Mouse (Mus musculus) kidney, embryonic 15.5 days (tissue): ENCODE results near the gene Prdm15. TPM values are rescaled to one million over a fixed set of nuclear protein-coding genes. Genes with fewer than 3 reads are reported as not detected.

Experiments
- ATAC-seq: fragments of 200-750 bp; cut with Nextera tagmentation; replicated peaks from 2 replicates; pipeline ENCODE4 v1.8.0; 2017; ENCODE audit warnings: moderate TSS enrichment; ENCODE audit not compliant: low FRiP score
- H3K27ac ChIP-seq: fragments of 300-500 bp; sonication (generic); 2 replicates; pipeline ENCODE4 v1.5.1; 2015; ENCODE audit warnings: mild to moderate bottlenecking, inconsistent platforms
- H3K27me3 ChIP-seq: fragments of 300-500 bp; sonication (generic); 2 replicates; pipeline ENCODE4 v1.6.1; 2015; ENCODE audit warnings: inconsistent platforms
- H3K36me3 ChIP-seq: fragments of 300-500 bp; sonication (generic); 2 replicates; pipeline ENCODE4 v1.6.1; 2015; ENCODE audit warnings: inconsistent platforms
- H3K4me1 ChIP-seq: fragments of 300-500 bp; sonication (generic); 2 replicates; pipeline ENCODE4 v1.6.1; 2015; ENCODE audit warnings: inconsistent platforms
- H3K4me2 ChIP-seq: fragments of 300-500 bp; sonication (generic); 2 replicates; pipeline ENCODE4 v1.6.1; 2015; ENCODE audit warnings: moderate library complexity, mild to moderate bottlenecking, inconsistent platforms
- H3K4me3 ChIP-seq: fragments of 300-500 bp; sonication (generic); replicated peaks from 2 replicates; pipeline ENCODE4 v1.5.1; 2015; ENCODE audit warnings: mild to moderate bottlenecking, inconsistent platforms
- H3K9ac ChIP-seq: fragments of 300-500 bp; sonication (generic); 2 replicates; pipeline ENCODE4 v1.6.1; 2015; ENCODE audit warnings: mild to moderate bottlenecking, inconsistent platforms
- H3K9me3 ChIP-seq: fragments of 300-500 bp; sonication (generic); replicated peaks from 2 replicates; pipeline ENCODE4 v1.6.1; 2016; ENCODE audit warnings: inconsistent platforms
- WGBS: fragments of 180-500 bp; shearing (Covaris S2); methylation state at CpG from one replicate; pipeline ENCODE4 v1.1.7; 2015; ENCODE audit warnings: mixed read lengths; 5-methylcytosine and 5-hydroxymethylcytosine counted together
- polyA plus RNA-seq: library from polyadenylated mRNA; unstranded; fragments of >200 nt; fragmentation: Nextera tagmentation; extraction: Ambion mirVana; gene quantifications from 2 replicates; pipeline ENCODE4 v1.2.1, GENCODE M21; 2015

Gene Prdm15
- polyA plus RNA-seq, 1 experiment from 2014 or later = 11.6 TPM

GRCm38 (mm10) chr16:97815269-97815668 is 36.4 kb downstream of the Prdm15 start:
- peaks cover 97% of the 10 kb centered on the region for H3K36me3 ChIP-seq
- WGBS = 84% methylated on average over 5 of the region's 5 CpGs
- H3K4me1 ChIP-seq = no peaks in the 10 kb centered on the region
- H3K4me3 ChIP-seq = no peak overlapping the region
- no peak overlapping the region for H3K27ac ChIP-seq
- H3K27me3 ChIP-seq = no peaks in the 10 kb centered on the region
- no peak overlapping the region for H3K4me2 ChIP-seq
- no peak overlapping the region for H3K9ac ChIP-seq
- no peaks in the 10 kb centered on the region for H3K9me3 ChIP-seq
- no peak for ATAC-seq

- Histone ChIP-seq H3K4me2 (no peak overlapping the region), H3K27ac (no peak overlapping the region), H3K4me3 (no peak overlapping the region), H3K36me3 (peaks cover 97% of the 10 kb centered on the region), H3K4me1 (no peaks in the 10 kb centered on the region), H3K9ac (no peak overlapping the region), H3K27me3 (no peaks in the 10 kb centered on the region), H3K9me3 (no peaks in the 10 kb centered on the region)
- WGBS = 96% methylated on average over 2 of the region's 2 CpGs
- ATAC-seq = no peak
Measured at GRCm38 (mm10) chr16:97814060-97814459, 37.6 kb downstream of the Prdm15 start.

- H3K27ac ChIP-seq = no peak overlapping the region
- no peak overlapping the region for H3K4me3 ChIP-seq
- H3K9ac ChIP-seq = no peak overlapping the region
- H3K4me2 ChIP-seq = no peak overlapping the region
- 95% methylated on average over 3 of the region's 3 CpGs for WGBS
- no peaks in the 10 kb centered on the region for H3K9me3 ChIP-seq
- H3K27me3 ChIP-seq = no peaks in the 10 kb centered on the region
- ATAC-seq = no peak
- H3K4me1 ChIP-seq = no peaks in the 10 kb centered on the region
- peaks cover 92% of the 10 kb centered on the region for H3K36me3 ChIP-seq
Measured at GRCm38 (mm10) chr16:97808881-97809280, 42.8 kb downstream of the Prdm15 start.

- Histone ChIP-seq H3K4me1 (no peaks in the 10 kb centered on the region), H3K9me3 (no peaks in the 10 kb centered on the region), H3K4me2 (no peak overlapping the region), H3K4me3 (no peak overlapping the region), H3K36me3 (peaks cover 89% of the 10 kb centered on the region), H3K9ac (no peak overlapping the region), H3K27me3 (no peaks in the 10 kb centered on the region), H3K27ac (no peak overlapping the region)
- WGBS = 97% methylated on average over 3 of the region's 3 CpGs
- ATAC-seq = no peak
Measured at GRCm38 (mm10) chr16:97805646-97806045, 46.0 kb downstream of the Prdm15 start.

GRCm38 (mm10) chr16:97804680-97805547 is 46.7 kb downstream of the Prdm15 start:
- H3K4me3 ChIP-seq = no peak overlapping the region
- no peak for ATAC-seq
- no peak overlapping the region for H3K27ac ChIP-seq
- no peaks in the 10 kb centered on the region for H3K4me1 ChIP-seq
- H3K9ac ChIP-seq = no peak overlapping the region
- H3K27me3 ChIP-seq = no peaks in the 10 kb centered on the region
- 80% methylated on average over 7 of the region's 7 CpGs for WGBS
- H3K9me3 ChIP-seq = no peaks in the 10 kb centered on the region
- H3K36me3 ChIP-seq = peaks cover 89% of the 10 kb centered on the region
- no peak overlapping the region for H3K4me2 ChIP-seq

- no peak for ATAC-seq
- Histone ChIP-seq H3K36me3 (peaks cover 95% of the 10 kb centered on the region), H3K4me1 (no peaks in the 10 kb centered on the region), H3K9ac (no peak overlapping the region), H3K4me2 (no peak overlapping the region), H3K27ac (no peak overlapping the region), H3K27me3 (no peaks in the 10 kb centered on the region), H3K4me3 (no peak overlapping the region), H3K9me3 (no peaks in the 10 kb centered on the region)
- WGBS = 90% methylated on average over 7 of the region's 7 CpGs
Measured at GRCm38 (mm10) chr16:97797950-97798869, 53.4 kb downstream of the Prdm15 start.

- Histone ChIP-seq H3K9ac (no peak overlapping the region), H3K27me3 (no peaks in the 10 kb centered on the region), H3K4me2 (no peak overlapping the region), H3K4me1 (no peaks in the 10 kb centered on the region), H3K4me3 (no peak overlapping the region), H3K27ac (no peak overlapping the region), H3K9me3 (no peaks in the 10 kb centered on the region), H3K36me3 (peaks cover 94% of the 10 kb centered on the region)
- ATAC-seq = no peak
- 94% methylated on average over 3 of the region's 3 CpGs for WGBS
Measured at GRCm38 (mm10) chr16:97797212-97797611, 54.4 kb downstream of the Prdm15 start.

- ATAC-seq = no peak
- Histone ChIP-seq H3K4me3 (no peak overlapping the region), H3K4me1 (no peaks in the 10 kb centered on the region), H3K27ac (no peak overlapping the region), H3K4me2 (no peak overlapping the region), H3K27me3 (no peaks in the 10 kb centered on the region), H3K36me3 (peaks cover 80% of the 10 kb centered on the region), H3K9me3 (no peaks in the 10 kb centered on the region), H3K9ac (no peak overlapping the region)
- WGBS = 91% methylated on average over 6 of the region's 6 CpGs
Measured at GRCm38 (mm10) chr16:97794256-97794655, 57.4 kb downstream of the Prdm15 start.

GRCm38 (mm10) chr16:97783057-97783456 is 68.6 kb downstream of the Prdm15 start:
- Histone ChIP-seq H3K27ac (no peak overlapping the region), H3K4me1 (no peaks in the 10 kb centered on the region; the same call in 1 of the 2 replicates), H3K9ac (no peak overlapping the region), H3K36me3 (no peaks in the 10 kb centered on the region), H3K4me2 (no peak overlapping the region), H3K9me3 (no peaks in the 10 kb centered on the region), H3K27me3 (no peaks in the 10 kb centered on the region), H3K4me3 (no peak overlapping the region)
- WGBS = 88% methylated on average over 5 of the region's 5 CpGs
- ATAC-seq = no peak

GRCm38 (mm10) chr16:97778353-97779025 is 73.2 kb downstream of the Prdm15 start:
- WGBS = 33% methylated on average over 15 of the region's 15 CpGs
- peak; percentile 71 for ATAC-seq
- H3K36me3 ChIP-seq = no peaks in the 10 kb centered on the region
- no peaks in the 10 kb centered on the region; the same call in 1 of the 2 replicates for H3K4me1 ChIP-seq
- no peak overlapping the region for H3K9ac ChIP-seq
- no peaks in the 10 kb centered on the region for H3K27me3 ChIP-seq
- H3K9me3 ChIP-seq = no peaks in the 10 kb centered on the region
- H3K4me2 ChIP-seq = peak overlapping the region; percentile 40
- no peak overlapping the region for H3K27ac ChIP-seq
- no peak overlapping the region for H3K4me3 ChIP-seq

- ATAC-seq = no peak
- peaks cover 54% of the 10 kb centered on the region for H3K27me3 ChIP-seq
- H3K4me3 ChIP-seq = no peak overlapping the region
- H3K4me2 ChIP-seq = no peak overlapping the region
- 30% methylated on average over 3 of the region's 3 CpGs for WGBS
- H3K9me3 ChIP-seq = no peaks in the 10 kb centered on the region
- H3K36me3 ChIP-seq = no peaks in the 10 kb centered on the region
- peaks cover 15% of the 10 kb centered on the region for H3K4me1 ChIP-seq
- no peak overlapping the region for H3K27ac ChIP-seq
- H3K9ac ChIP-seq = no peak overlapping the region
Measured at GRCm38 (mm10) chr16:97766501-97766900, 85.1 kb downstream of the Prdm15 start.
